Mouse (Mus musculus): ENCODE results near the gene Olfr524.

DNA sequence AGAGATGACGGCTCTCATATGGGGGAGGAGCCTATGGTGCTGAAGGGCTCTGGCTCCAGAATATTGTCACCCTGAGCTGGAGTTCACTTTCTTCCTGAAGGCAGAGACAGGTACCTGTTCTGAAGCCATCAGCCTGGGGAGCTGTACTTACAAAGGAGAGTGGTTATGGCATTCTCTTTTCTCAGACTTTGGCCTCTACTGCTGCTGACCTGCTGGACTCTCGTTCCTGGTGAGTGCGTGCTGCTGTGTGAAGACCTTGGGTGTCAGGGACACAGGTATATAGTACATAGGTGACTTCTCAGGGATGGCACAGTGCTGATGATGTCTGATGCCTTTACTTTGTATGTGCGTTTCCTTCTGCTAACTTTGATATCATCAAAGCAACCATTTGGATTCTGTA lies 41.5 kb upstream of the Olfr524 start, which contains the start of gene 5830411N06Rik:
- TF ChIP-seq CTCF (IDR thresholded peaks at IDR 0.05; ENCODE audit: control insufficient read depth, insufficient read depth, insufficient replicate concordance, low read depth, low read length) (no peak), POLR2A (IDR thresholded peaks at IDR 0.05; ENCODE audit: control insufficient read depth, low read depth, low read length) (no peak)

Data from testis, adult 2 months (tissue).